In the genomic region with DNA sequence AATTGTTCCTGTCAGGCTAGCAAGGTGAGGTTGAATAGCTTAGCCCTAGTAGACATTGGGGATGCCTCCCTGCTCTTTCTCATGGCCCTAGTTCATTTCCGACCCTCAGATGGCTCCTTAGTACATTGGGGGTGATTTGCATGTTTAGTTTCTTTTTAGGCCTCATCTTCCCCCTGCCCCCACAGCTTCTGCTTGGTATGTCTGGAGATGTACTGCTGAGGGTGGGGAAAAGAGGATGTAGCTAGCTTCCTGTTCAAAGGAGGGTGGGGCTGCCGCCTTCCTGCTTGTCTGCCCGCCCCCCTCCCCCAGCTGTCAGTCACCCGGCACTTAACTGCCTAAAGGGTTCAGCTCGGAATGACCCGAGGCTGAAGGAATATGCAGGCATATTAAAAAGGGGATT, we compare ENCODE assay signal across 8 mouse cellular contexts. TPM values are rescaled to one million over a fixed set of nuclear protein-coding genes. Genes with fewer than 3 reads are reported as not detected.
DNase-seq lines count a peak whose midpoint lies in the region; ATAC-seq and TF ChIP-seq lines count a peak whose summit lies in the region.
"Had no signal": no experiment of that assay in that cellular context is flagged by ENCODE, and none has a peak within 500 bp of the region (broad histone marks: within the 10 kb centered on the region; RNA-seq: fewer than 3 reads in every experiment).

No protein-coding gene starts in this region.

- ATAC-seq in activated CD4-positive, CD25-positive, alpha-beta regulatory T cell, adult 4 months, result peak; percentile 70
- peak; percentile 58; the same call in 1 of the 2 replicates for ATAC-seq in kidney, embryonic 15.5 days (replicated peaks; ENCODE audit: low FRiP score)
- ATAC-seq in megakaryocyte progenitor cell, adult 5-6 weeks (replicated peaks; ENCODE audit: poor library complexity), result peak; percentile 80
- ATAC-seq in hindbrain, embryonic 12.5 days (ENCODE audit: low FRiP score), result no peak

- H3K36me3 ChIP-seq in CH12.LX (replicated peaks in 1 of 2; ENCODE audit: control insufficient read depth in 1 of 2, insufficient read depth in 1 of 2, low read length in 1 of 2), result peaks cover 8 to 18% of the 10 kb centered on the region in 2 experiments
- H3K36me3 ChIP-seq in kidney, embryonic 15.5 days, result no peaks in the 10 kb centered on the region
- H3K36me3 ChIP-seq in hindbrain, embryonic 12.5 days, result no peaks in the 10 kb centered on the region

- in situ Hi-C loops in CH12.LX (cut with MboI; ENCODE audit: low pct_ligation_motif_present, low pct_unique_long_range_greater_than_20kb, low sequenced_read_pairs), result loop anchor here (5.0 kb wide), 1 partner anchor 93 kb away; no protein-coding TSS in a partner anchor

- 47% methylated on average over 6 of the region's 6 CpGs for WGBS in kidney, embryonic 15.5 days
- 53% methylated on average over 5 of the region's 6 CpGs for WGBS in hindbrain, embryonic 12.5 days

- no peak for TF ChIP-seq EP300 in CH12.LX (IDR thresholded peaks at IDR 0.05; ENCODE audit: low read length)

- DNase-seq in CH12.LX (ENCODE audit: extremely low read depth), result peak; percentile 87
- no peak for DNase-seq in yolk sac, embryonic 10.5 days (ENCODE audit: low spot score)
- no peak for DNase-seq in MN1 (ENCODE audit: low spot score)

- H3K27me3 ChIP-seq in CH12.LX (replicated peaks), result no peaks in the 10 kb centered on the region
- H3K27me3 ChIP-seq in kidney, embryonic 15.5 days, result peaks cover 12% of the 10 kb centered on the region; the same call in 1 of the 2 replicates
- H3K27me3 ChIP-seq in hindbrain, embryonic 12.5 days, result no peaks in the 10 kb centered on the region

- TF ChIP-seq RAD21 in CH12.LX (IDR thresholded peaks at IDR 0.05; ENCODE audit: low read depth, low read length), result no peak; the same call in 1 of the 2 replicates

- H3K9ac ChIP-seq in CH12.LX (ENCODE audit: insufficient read depth, low read depth), result peak overlapping the region; percentile 55
- H3K9ac ChIP-seq in kidney, embryonic 15.5 days, result no peak overlapping the region
- H3K9ac ChIP-seq in hindbrain, embryonic 12.5 days, result no peak overlapping the region

- peak overlapping the region; percentile 100 for H3K27ac ChIP-seq in CH12.LX (ENCODE audit: insufficient read depth, low read depth)
- peak overlapping the region; percentile 18; the same call in 1 of the 2 replicates for H3K27ac ChIP-seq in kidney, embryonic 15.5 days
- no peak overlapping the region for H3K27ac ChIP-seq in hindbrain, embryonic 12.5 days

- peak overlapping the region in 1 of 3 experiments; percentile 22 for H3K4me3 ChIP-seq in CH12.LX (replicated peaks in 1 of 3; ENCODE audit: low read depth in 2 of 3, low read length in 2 of 3, poor library complexity in 1 of 3)
- H3K4me3 ChIP-seq in kidney, embryonic 15.5 days (replicated peaks), result no peak overlapping the region
- H3K4me3 ChIP-seq in hindbrain, embryonic 12.5 days, result no peak overlapping the region
- H3K4me3 ChIP-seq: erythroblast, embryonic 14.5 days had no signal

- H3K4me1 ChIP-seq in CH12.LX (ENCODE audit: control insufficient read depth in 1 of 2, insufficient read depth in 2 of 2), result peaks cover 7 to 80% of the 10 kb centered on the region in 2 experiments; a peak in 3 of 4 replicates
- peaks cover 8% of the 10 kb centered on the region; the same call in 1 of the 2 replicates for H3K4me1 ChIP-seq in kidney, embryonic 15.5 days
- H3K4me1 ChIP-seq in hindbrain, embryonic 12.5 days, result no peaks in the 10 kb centered on the region

- no peak for TF ChIP-seq POLR2A in CH12.LX (IDR thresholded peaks at IDR 0.05; ENCODE audit: low read depth, low read length)

- H3K4me2 ChIP-seq in CH12.LX (ENCODE audit: insufficient read depth, low read depth, poor library complexity, severe bottlenecking), result peak overlapping the region; percentile 70
- H3K4me2 ChIP-seq in kidney, embryonic 15.5 days, result no peak overlapping the region
- no peak overlapping the region for H3K4me2 ChIP-seq in hindbrain, embryonic 12.5 days (replicated peaks)

- no peaks in the 10 kb centered on the region for H3K9me3 ChIP-seq in CH12.LX (replicated peaks; ENCODE audit: low read length)
- no peaks in the 10 kb centered on the region for H3K9me3 ChIP-seq in kidney, embryonic 15.5 days (replicated peaks)
- no peaks in the 10 kb centered on the region for H3K9me3 ChIP-seq in hindbrain, embryonic 12.5 days (replicated peaks)

- TF ChIP-seq CTCF in CH12.LX (conservative IDR thresholded peaks at IDR 0.05 in 1 of 2, IDR thresholded peaks at IDR 0.05 in 1 of 2; ENCODE audit: low read depth in 2 of 2, low read length in 2 of 2), result no peak

- H3K79me2 ChIP-seq in CH12.LX (replicated peaks; ENCODE audit: control insufficient read depth, extremely low read depth, insufficient read depth, poor library complexity, severe bottlenecking), result peaks cover 67% of the 10 kb centered on the region

- dilution Hi-C loops in CH12.LX (cut with MboI; ENCODE audit: extremely low pct_ligation_motif_present, extremely low pct_unique_long_range_greater_than_20kb, low sequenced_read_pairs), result no loop called here

TF ChIP-seq in CH12.LX, 34 proteins besides CTCF, POLR2A, EP300 and RAD21:
- TF ChIP-seq RCOR1 (conservative IDR thresholded peaks at IDR 0.05; ENCODE audit: low read depth, low read length) (no peak; the same call in 1 of the 2 replicates), NELFE (IDR thresholded peaks at IDR 0.05; ENCODE audit: low read depth, low read length) (no peak), IRF4 (IDR thresholded peaks at IDR 0.05; ENCODE audit: low read depth, low read length) (peak; percentile 42; the same call in 1 of the 2 replicates), ZKSCAN1 (IDR thresholded peaks at IDR 0.05; ENCODE audit: borderline replicate concordance, low read depth, low read length) (no peak), UBTF (IDR thresholded peaks at IDR 0.05; ENCODE audit: low read depth, low read length) (no peak), KAT2A (IDR thresholded peaks at IDR 0.05; ENCODE audit: insufficient replicate concordance, low read length) (no peak), CHD2 (IDR thresholded peaks at IDR 0.05; ENCODE audit: low read length) (peak; percentile 82), ZMIZ1 (IDR thresholded peaks at IDR 0.05; ENCODE audit: low read depth, low read length) (no peak), ELF1 (IDR thresholded peaks at IDR 0.05; ENCODE audit: low read depth, low read length) (peak; percentile 79), SMC3 (IDR thresholded peaks at IDR 0.05; ENCODE audit: low read depth, low read length) (no peak), USF1 (IDR thresholded peaks at IDR 0.05; ENCODE audit: low read depth, low read length) (no peak), MAZ (IDR thresholded peaks at IDR 0.05; ENCODE audit: low read depth, low read length) (peak; percentile 88), NRF1 (IDR thresholded peaks at IDR 0.05; ENCODE audit: low read depth, low read length) (no peak), MXI1 (IDR thresholded peaks at IDR 0.05; ENCODE audit: low read depth, low read length) (no peak), MYC (IDR thresholded peaks at IDR 0.05; ENCODE audit: low read depth, low read length) (no peak), MEF2A (IDR thresholded peaks at IDR 0.05; ENCODE audit: borderline replicate concordance, low read depth, low read length) (peak; percentile 21; the same call in 1 of the 2 replicates), ZC3H11A (IDR thresholded peaks at IDR 0.05; ENCODE audit: low read depth, low read length) (no peak), ETS1 (conservative IDR thresholded peaks at IDR 0.05; ENCODE audit: low read depth, low read length) (peak; percentile 62), TCF12 (IDR thresholded peaks at IDR 0.05; ENCODE audit: low read depth, low read length) (no peak; the same call in 1 of the 2 replicates), SIN3A (IDR thresholded peaks at IDR 0.05; ENCODE audit: low read length) (no peak; the same call in none of the 2 replicates), CHD1 (IDR thresholded peaks at IDR 0.05; ENCODE audit: low read depth, low read length) (no peak), BHLHE40 (IDR thresholded peaks at IDR 0.05; ENCODE audit: low read depth, low read length) (no peak), POLR2AphosphoS2 (IDR thresholded peaks at IDR 0.05; ENCODE audit: low read depth, low read length) (no peak), JUN (IDR thresholded peaks at IDR 0.05; ENCODE audit: insufficient read depth, low read depth, low read length) (no peak), TBP (conservative IDR thresholded peaks at IDR 0.05; ENCODE audit: low read depth, low read length) (no peak), JUND (conservative IDR thresholded peaks at IDR 0.05; ENCODE audit: low read depth, low read length) (no peak), ZNF384 (IDR thresholded peaks at IDR 0.05; ENCODE audit: low read depth, low read length) (no peak), HCFC1 (IDR thresholded peaks at IDR 0.05; ENCODE audit: low read depth, low read length) (peak; percentile 44; the same call in 1 of the 2 replicates), MAFK (IDR thresholded peaks at IDR 0.05; ENCODE audit: insufficient replicate concordance, low read length) (no peak), USF2 (conservative IDR thresholded peaks at IDR 0.05; ENCODE audit: low read depth, low read length) (no peak), GABPA (IDR thresholded peaks at IDR 0.05; ENCODE audit: insufficient replicate concordance, low read depth, low read length) (no peak), E2F4 (IDR thresholded peaks at IDR 0.05; ENCODE audit: insufficient replicate concordance, low read depth, low read length) (no peak), PAX5 (IDR thresholded peaks at IDR 0.05; ENCODE audit: low read length) (no peak), MAX (IDR thresholded peaks at IDR 0.05; ENCODE audit: low read length) (no peak)

RNA-seq across cellular contexts. Expression of gene Msn, which starts 34.8 kb away (rescaled TPM):
- total RNA-seq in CH12.LX (2012; rRNA removed) (51.2 and 55.1 TPM in 2 replicates), CH12.LX (2014; rRNA removed) (39.9 and 56.2 TPM in 2 replicates)
- 291 and 315 TPM in 2 replicates for polyA plus RNA-seq in CH12.LX (2012; ENCODE audit: insufficient read length, low read depth)
- 100 to 1,000 TPM; 744 to 801 TPM for polyA plus RNA-seq in activated CD4-positive, CD25-positive, alpha-beta regulatory T cell, adult 4 months (2017; shearing (Covaris generic))
- polyA plus RNA-seq in kidney, embryonic 15.5 days (2015; fragmentation: Nextera tagmentation; extraction: Ambion mirVana), result 125 and 132 TPM in 2 replicates
- total RNA-seq in megakaryocyte progenitor cell, adult 5-6 weeks (2015), result 255 and 258 TPM in 2 replicates
- 86.4 and 103 TPM in 2 replicates for total RNA-seq in megakaryocyte progenitor cell, adult 5-6 weeks (2017)
- polyA plus RNA-seq in hindbrain, embryonic 12.5 days (2016; fragmentation: Nextera tagmentation; extraction: Ambion mirVana), result 81.5 and 88.4 TPM in 2 replicates
